Mouse (Mus musculus): Measurements from ENCODE around the gene Chmp2b. TPM values are rescaled to one million over a fixed set of nuclear protein-coding genes. Genes with fewer than 3 reads are reported as not detected.

Gene Chmp2b
- polyA plus RNA-seq, 1 experiment from 2014 or later = 43.6 TPM

DNA sequence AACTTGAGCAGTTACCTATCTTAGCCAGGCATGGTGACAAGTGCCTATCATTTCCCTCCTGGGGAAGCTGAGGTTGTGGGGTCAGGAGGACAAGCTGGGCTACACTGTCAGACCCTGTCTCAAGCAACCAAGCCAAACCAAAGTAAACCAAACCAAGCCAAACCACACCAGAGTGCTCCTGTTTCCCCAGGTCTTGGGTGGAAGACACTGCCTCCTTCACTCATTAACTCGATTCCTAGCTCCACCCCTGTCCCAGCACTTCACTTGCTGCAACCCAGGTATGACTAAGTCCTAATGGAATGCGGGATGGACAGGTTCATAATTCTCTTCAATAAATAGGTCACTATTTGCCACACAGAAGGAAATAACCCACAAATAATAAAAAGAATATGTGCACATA, 2.9 kb downstream of the Chmp2b start:
- H3K4me2 ChIP-seq = no peak overlapping the region
- no peak overlapping the region for H3K27ac ChIP-seq
- H3K4me1 ChIP-seq = peaks cover 8% of the 10 kb centered on the region
- ATAC-seq (ENCODE audit: low FRiP score) = no peak
- no peak overlapping the region for H3K9ac ChIP-seq
- H3K4me3 ChIP-seq (replicated peaks) = no peak overlapping the region
- H3K36me3 ChIP-seq (replicated peaks) = no peaks in the 10 kb centered on the region
- no peaks in the 10 kb centered on the region for H3K27me3 ChIP-seq
- no peaks in the 10 kb centered on the region for H3K9me3 ChIP-seq
- 87% methylated on average over 2 of the region's 2 CpGs for WGBS

DNA sequence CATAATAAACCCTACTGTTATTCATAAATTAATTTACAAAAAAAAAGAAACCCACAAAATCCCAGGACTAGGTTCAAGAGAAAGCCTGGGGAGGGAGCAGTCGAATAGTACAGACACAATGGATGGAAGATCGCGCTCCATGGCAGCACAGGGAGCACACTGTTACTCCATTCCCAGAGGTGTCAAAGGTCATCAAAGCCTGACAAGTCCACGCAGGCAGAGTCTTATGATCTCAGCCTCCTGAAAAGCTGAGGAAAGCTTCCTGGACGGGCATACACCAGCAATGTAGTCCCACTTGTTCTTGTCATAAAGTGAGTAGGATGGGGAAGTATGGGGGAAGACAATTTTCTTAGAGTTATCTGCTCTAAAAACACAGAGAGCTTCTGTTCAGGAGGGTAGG, 5.2 kb downstream of the Chmp2b start:
- no peak for ATAC-seq (ENCODE audit: low FRiP score)
- Histone ChIP-seq H3K4me3 (replicated peaks) (no peak overlapping the region), H3K9me3 (no peaks in the 10 kb centered on the region), H3K4me2 (no peak overlapping the region), H3K27me3 (no peaks in the 10 kb centered on the region), H3K4me1 (peaks cover 8% of the 10 kb centered on the region), H3K27ac (no peak overlapping the region), H3K9ac (no peak overlapping the region), H3K36me3 (replicated peaks) (no peaks in the 10 kb centered on the region)
- WGBS = 73% methylated on average over 5 of the region's 5 CpGs

DNA sequence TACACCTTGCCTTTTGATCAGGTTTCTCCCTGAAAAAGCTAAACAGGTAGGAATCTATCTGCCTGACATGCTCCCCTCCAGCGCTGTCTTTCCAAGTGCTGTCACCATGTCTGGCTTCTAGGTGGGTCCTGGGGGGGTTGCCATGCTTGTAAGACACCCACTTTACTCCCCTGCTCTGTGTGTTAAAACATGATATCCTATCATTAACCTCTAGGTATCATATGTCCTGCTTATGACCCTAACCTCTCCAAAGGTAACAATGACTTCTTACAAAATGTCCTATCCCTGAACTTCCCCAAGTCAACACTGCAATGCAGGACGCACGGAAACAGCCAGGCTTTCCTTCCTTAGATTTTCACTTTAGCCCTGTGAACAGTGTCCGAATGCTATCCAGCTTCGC, 8.3 kb downstream of the Chmp2b start:
- Histone ChIP-seq H3K27ac (no peak overlapping the region), H3K4me2 (no peak overlapping the region), H3K4me3 (replicated peaks) (no peak overlapping the region), H3K9ac (no peak overlapping the region), H3K36me3 (replicated peaks) (no peaks in the 10 kb centered on the region), H3K27me3 (no peaks in the 10 kb centered on the region), H3K4me1 (no peaks in the 10 kb centered on the region), H3K9me3 (no peaks in the 10 kb centered on the region)
- WGBS = 90% methylated on average over 5 of the region's 5 CpGs
- ATAC-seq (ENCODE audit: low FRiP score) = no peak

DNA sequence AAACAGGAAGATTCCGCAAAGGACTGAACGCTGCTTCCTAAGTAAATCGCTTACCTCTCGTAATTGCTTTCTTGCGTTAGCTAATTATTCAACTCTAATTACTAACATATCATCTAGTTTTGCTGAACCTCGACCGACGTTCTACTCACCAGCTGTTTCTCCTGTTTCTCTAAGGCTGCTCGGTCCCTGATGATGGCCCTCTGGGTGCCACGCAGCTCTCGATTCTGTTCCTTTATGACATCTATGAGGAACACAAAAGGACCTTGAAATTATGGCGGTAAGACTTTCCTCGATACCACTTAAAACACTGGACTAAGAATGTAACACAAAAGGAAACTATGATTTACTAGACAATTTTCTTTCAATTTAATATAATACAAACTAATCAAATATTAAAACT, 11.7 kb downstream of the Chmp2b start:
- H3K27ac ChIP-seq = no peak overlapping the region
- 78% methylated on average over 13 of the region's 13 CpGs for WGBS
- H3K36me3 ChIP-seq (replicated peaks) = no peaks in the 10 kb centered on the region
- no peak overlapping the region for H3K9ac ChIP-seq
- ATAC-seq (ENCODE audit: low FRiP score) = no peak
- no peaks in the 10 kb centered on the region for H3K9me3 ChIP-seq
- no peaks in the 10 kb centered on the region for H3K27me3 ChIP-seq
- no peak overlapping the region for H3K4me2 ChIP-seq
- no peak overlapping the region for H3K4me3 ChIP-seq (replicated peaks)
- H3K4me1 ChIP-seq = no peaks in the 10 kb centered on the region

DNA sequence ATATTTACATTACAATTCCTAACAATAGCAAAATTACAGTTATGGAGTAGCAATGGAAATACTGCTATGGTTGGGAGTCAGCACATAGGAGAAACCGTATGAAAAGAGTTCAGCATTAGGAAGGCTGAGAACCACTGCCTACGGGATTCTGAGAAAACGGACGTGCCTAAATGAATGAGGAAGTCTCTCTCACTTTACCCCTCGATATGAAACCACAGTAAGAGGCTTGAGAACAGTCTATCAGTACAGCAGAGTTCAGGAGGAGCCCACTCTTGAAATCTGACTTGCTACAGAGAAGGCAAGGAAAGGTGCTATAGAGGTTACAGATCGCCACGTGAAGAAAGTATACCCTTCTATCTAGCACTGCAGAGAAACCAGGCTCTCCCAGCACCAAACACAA, 13.6 kb downstream of the Chmp2b start:
- 88% methylated on average over 7 of the region's 7 CpGs for WGBS
- no peak overlapping the region for H3K27ac ChIP-seq
- ATAC-seq (ENCODE audit: low FRiP score) = no peak

DNA sequence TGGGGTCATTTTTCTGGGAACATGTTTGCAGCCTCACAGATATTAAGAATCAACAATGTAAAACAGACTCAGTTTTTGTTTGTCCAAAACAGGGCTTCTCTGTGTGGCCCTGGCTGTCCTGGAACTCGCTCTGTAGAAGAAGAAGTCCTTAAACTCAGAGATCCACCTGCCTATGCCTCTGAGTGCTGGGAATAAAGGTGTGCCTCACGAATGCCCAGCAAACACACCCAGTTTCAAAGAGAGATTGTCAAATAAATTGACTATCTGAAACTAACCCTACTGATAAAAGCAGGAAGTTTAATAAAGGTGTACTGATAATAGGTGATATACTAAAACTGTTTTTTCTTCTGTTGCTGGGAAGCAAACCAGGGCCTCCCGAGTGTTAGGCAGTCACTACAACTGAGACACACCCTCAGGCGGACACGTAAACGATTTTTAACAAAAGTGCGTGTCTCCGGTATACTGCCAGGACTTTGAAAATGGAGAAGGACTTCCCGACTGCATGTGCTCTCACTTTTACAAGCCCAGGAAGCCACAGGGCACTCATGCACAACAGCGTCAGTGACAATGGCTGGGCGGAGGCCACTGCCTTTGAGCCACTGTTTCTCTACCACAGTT, 18.7 kb downstream of the Chmp2b start:
- H3K4me2 ChIP-seq = no peak overlapping the region
- no peak overlapping the region for H3K4me3 ChIP-seq (replicated peaks)
- H3K27me3 ChIP-seq = no peaks in the 10 kb centered on the region
- H3K36me3 ChIP-seq (replicated peaks) = peaks cover 10% of the 10 kb centered on the region
- H3K27ac ChIP-seq = no peak overlapping the region
- WGBS = 93% methylated on average over 11 of the region's 11 CpGs
- H3K4me1 ChIP-seq = no peaks in the 10 kb centered on the region
- no peak overlapping the region for H3K9ac ChIP-seq
- no peaks in the 10 kb centered on the region for H3K9me3 ChIP-seq
- no peak for ATAC-seq (ENCODE audit: low FRiP score)

More for the DNA sequence above, 13.6 kb downstream of the Chmp2b start:
- Histone ChIP-seq H3K4me2 (no peak overlapping the region), H3K4me3 (replicated peaks) (no peak overlapping the region), H3K36me3 (replicated peaks) (peaks cover 4% of the 10 kb centered on the region; the same call in 1 of the 2 replicates), H3K27me3 (no peaks in the 10 kb centered on the region), H3K4me1 (no peaks in the 10 kb centered on the region), H3K9me3 (no peaks in the 10 kb centered on the region), H3K9ac (no peak overlapping the region)

DNA sequence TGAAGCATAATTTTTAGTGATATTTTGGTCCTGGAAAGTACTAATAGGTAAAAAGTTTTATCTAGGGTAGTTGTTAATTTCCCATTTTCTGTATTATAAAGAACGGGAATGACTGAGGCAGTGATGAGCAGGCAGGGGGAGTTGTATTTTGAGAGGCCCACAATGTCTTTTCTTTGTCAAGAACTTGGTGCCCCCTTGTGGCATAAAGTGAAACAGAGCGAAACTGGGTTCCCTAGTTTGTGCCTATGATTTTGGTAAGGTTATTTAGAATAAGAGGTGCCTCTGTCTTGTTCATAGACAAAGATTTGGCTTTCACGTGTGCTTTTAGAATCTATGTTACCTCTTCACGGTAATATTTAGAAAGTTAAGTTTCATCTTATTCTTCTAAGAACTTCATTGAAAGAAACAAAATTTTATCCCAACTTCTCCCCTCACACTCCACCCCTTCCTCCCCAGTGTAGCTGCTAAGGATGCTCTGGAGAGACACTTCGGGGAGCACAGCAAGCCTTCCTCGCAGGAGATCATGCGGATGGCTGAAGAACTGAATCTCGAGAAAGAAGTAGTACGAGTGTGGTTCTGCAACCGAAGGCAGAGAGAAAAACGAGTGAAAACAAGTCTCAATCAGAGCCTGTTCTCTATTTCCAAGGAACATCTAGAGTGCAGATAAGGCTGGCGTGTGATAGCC, 29.1 kb downstream of the Chmp2b start:
- no peaks in the 10 kb centered on the region for H3K27me3 ChIP-seq
- H3K4me1 ChIP-seq = peaks cover 4% of the 10 kb centered on the region; the same call in 1 of the 2 replicates
- H3K4me3 ChIP-seq (replicated peaks) = no peak overlapping the region
- H3K27ac ChIP-seq = no peak overlapping the region
- WGBS = 28% methylated on average over 12 of the region's 12 CpGs
- H3K9ac ChIP-seq = no peak overlapping the region
- H3K36me3 ChIP-seq (replicated peaks) = no peaks in the 10 kb centered on the region
- H3K4me2 ChIP-seq = no peak overlapping the region
- no peak for ATAC-seq (ENCODE audit: low FRiP score)
- H3K9me3 ChIP-seq = no peaks in the 10 kb centered on the region

DNA sequence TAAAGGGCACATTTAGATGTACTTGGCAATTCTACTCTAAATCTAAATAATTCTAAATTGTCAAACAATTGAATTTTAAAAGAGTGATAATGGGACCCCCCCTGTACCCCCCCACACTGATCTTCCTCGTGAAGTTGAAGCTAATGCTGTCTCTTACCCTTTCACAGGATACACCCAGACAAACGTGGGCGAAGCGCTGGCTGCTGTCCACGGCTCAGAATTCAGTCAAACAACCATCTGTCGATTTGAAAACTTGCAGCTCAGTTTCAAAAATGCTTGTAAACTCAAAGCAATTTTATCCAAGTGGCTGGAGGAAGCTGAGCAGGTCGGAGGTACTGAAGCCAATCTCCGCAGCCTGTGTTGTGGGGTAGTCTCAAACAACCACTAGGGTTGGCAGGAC, 30.9 kb downstream of the Chmp2b start:
- no peaks in the 10 kb centered on the region for H3K9me3 ChIP-seq
- no peak overlapping the region for H3K4me2 ChIP-seq
- no peaks in the 10 kb centered on the region for H3K36me3 ChIP-seq (replicated peaks)
- WGBS = 82% methylated on average over 8 of the region's 8 CpGs
- ATAC-seq (ENCODE audit: low FRiP score) = no peak
- H3K4me1 ChIP-seq = peaks cover 4% of the 10 kb centered on the region; the same call in 1 of the 2 replicates
- no peak overlapping the region for H3K9ac ChIP-seq
- H3K4me3 ChIP-seq (replicated peaks) = no peak overlapping the region
- H3K27me3 ChIP-seq = no peaks in the 10 kb centered on the region
- no peak overlapping the region for H3K27ac ChIP-seq

DNA sequence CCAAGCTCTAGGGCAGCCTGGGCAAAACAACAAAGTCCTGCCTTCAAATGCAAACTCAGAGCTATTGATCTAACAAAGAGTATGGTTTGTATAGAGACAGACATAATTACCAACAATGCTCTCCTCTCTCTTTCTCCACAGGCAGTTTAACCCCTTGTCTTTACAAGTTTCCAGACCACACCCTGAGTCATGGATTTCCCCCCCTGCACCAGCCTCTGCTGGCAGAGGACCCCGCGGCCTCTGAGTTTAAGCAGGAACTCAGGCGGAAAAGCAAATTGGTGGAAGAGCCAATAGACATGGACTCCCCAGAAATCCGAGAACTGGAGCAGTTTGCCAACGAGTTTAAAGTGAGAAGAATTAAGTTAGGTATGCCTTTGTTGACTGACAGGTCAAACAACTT, 32.9 kb downstream of the Chmp2b start:
- peak; percentile 64; the same call in 1 of the 2 replicates for ATAC-seq (ENCODE audit: low FRiP score)
- Histone ChIP-seq H3K4me3 (replicated peaks) (no peak overlapping the region), H3K36me3 (replicated peaks) (no peaks in the 10 kb centered on the region), H3K9ac (no peak overlapping the region), H3K27me3 (no peaks in the 10 kb centered on the region), H3K9me3 (no peaks in the 10 kb centered on the region), H3K4me2 (no peak overlapping the region), H3K4me1 (peaks cover 4% of the 10 kb centered on the region; the same call in 1 of the 2 replicates), H3K27ac (no peak overlapping the region)
- 1% methylated on average over 5 of the region's 5 CpGs for WGBS

DNA sequence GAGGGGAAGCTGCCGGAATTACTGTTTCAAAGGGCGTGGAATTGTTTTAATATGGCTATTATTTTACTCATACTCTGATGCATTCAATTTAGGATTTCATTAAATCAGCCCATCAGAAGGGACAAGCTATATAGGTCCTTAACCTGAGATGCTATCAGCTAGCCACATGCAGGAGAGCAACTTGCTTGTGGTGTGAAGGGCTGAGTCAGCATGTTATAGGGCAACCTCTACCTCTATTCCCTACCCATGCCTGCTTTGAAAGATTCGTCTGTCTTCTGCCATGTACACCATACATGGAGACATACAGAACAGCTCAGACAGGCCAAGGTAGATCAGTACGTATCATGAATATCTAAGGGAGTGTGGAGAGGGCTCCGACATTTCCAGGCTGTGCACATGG, 35.8 kb downstream of the Chmp2b start:
- H3K27me3 ChIP-seq = no peaks in the 10 kb centered on the region
- H3K4me2 ChIP-seq = no peak overlapping the region
- WGBS = 87% methylated on average over 5 of the region's 5 CpGs
- H3K9me3 ChIP-seq = no peaks in the 10 kb centered on the region
- H3K4me3 ChIP-seq (replicated peaks) = no peak overlapping the region
- no peak overlapping the region for H3K9ac ChIP-seq
- no peak for ATAC-seq (ENCODE audit: low FRiP score)
- H3K4me1 ChIP-seq = peaks cover 4% of the 10 kb centered on the region; the same call in 1 of the 2 replicates
- no peaks in the 10 kb centered on the region for H3K36me3 ChIP-seq (replicated peaks)
- H3K27ac ChIP-seq = no peak overlapping the region

DNA sequence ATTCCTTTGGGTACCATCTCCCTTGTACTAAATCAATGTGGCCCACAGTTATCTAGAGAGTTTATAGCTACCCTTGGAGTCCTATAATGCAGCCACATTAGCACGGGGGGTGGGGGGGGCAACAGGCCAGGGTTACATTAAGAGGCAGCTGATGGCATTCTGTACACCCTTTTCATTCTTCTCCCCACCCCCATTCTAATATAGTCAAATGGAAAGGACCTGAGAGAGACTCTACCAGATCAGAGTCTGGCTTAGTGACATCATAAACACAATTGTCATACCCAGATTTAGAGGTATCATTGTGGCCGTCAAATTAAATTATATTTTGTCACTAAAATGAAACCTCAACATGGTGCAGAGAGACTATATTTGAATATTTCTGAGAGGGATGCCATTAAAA, 36.5 kb downstream of the Chmp2b start:
- Histone ChIP-seq H3K9ac (no peak overlapping the region), H3K27me3 (no peaks in the 10 kb centered on the region), H3K27ac (no peak overlapping the region), H3K36me3 (replicated peaks) (no peaks in the 10 kb centered on the region), H3K4me2 (no peak overlapping the region), H3K4me1 (peaks cover 4% of the 10 kb centered on the region; the same call in 1 of the 2 replicates), H3K4me3 (replicated peaks) (no peak overlapping the region), H3K9me3 (no peaks in the 10 kb centered on the region)
- ATAC-seq (ENCODE audit: low FRiP score) = no peak; the same call in 1 of the 2 replicates
- WGBS = 95% methylated on average over 2 of the region's 2 CpGs

DNA sequence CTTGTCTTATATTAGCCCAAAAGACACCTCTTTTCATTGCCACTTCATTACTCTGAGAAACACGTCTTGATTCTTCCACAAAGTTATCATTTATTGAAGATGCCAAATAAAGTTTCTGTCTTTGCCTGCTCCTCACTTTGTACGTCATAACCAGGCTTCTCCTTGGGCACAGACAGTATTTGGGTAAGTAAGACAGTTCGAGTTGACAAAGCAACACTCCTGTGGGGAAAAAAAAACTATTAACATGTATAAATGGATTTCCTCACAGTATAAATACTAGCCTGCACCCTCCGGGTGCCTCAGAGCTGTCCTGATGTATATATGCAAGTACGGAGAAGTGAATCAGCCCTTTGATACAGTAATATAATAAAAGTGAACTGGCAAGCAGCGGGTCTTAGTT, 42.3 kb downstream of the Chmp2b start, which contains the start of gene Pou1f1:
Gene Pou1f1 (plus strand): TSS at position 301 of the 400 bp plus-strand sequence.
- WGBS = 86% methylated on average over 6 of the region's 6 CpGs
- no peaks in the 10 kb centered on the region for H3K4me1 ChIP-seq
- H3K4me3 ChIP-seq (replicated peaks) = no peak within 1 kb of the TSS
- no peaks in the 10 kb centered on the region for H3K36me3 ChIP-seq (replicated peaks)
- H3K27me3 ChIP-seq = no peaks in the 10 kb centered on the region
- H3K27ac ChIP-seq = no peak within 1 kb of the TSS
- no peak within 1 kb of the TSS for H3K4me2 ChIP-seq
- H3K9ac ChIP-seq = no peak within 1 kb of the TSS
- H3K9me3 ChIP-seq = no peaks in the 10 kb centered on the region
- ATAC-seq (ENCODE audit: low FRiP score) = no peak

DNA sequence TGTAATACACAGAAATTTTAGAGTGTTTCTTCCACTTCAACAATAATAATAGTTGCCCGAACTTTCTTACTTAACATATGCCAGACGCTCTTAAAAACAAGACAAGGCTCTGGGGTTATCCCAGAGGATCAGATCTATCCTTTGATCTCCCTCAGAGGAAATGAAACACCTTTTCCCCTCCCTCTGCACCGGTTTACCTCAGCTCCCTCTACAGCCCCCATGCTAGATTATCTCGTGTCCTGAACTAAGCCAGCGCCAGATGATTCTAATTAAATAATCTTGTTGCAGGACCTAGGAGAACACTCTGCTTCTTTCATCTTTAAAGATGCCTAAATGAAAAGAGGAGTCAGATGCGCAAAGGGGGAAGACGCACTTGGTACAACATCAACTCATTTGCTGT, 48.3 kb downstream of the Chmp2b start:
- WGBS = 73% methylated on average over 7 of the region's 7 CpGs
- ATAC-seq (ENCODE audit: low FRiP score) = no peak
- H3K4me1 ChIP-seq = no peaks in the 10 kb centered on the region
- no peak overlapping the region for H3K4me3 ChIP-seq (replicated peaks)
- H3K27ac ChIP-seq = no peak overlapping the region
- no peak overlapping the region for H3K9ac ChIP-seq
- no peaks in the 10 kb centered on the region for H3K9me3 ChIP-seq
- no peaks in the 10 kb centered on the region for H3K27me3 ChIP-seq
- H3K36me3 ChIP-seq (replicated peaks) = no peaks in the 10 kb centered on the region
- H3K4me2 ChIP-seq = no peak overlapping the region
